Mouse (Mus musculus) cerebellum, adult 9-11 months (tissue): ENCODE measurements at regions not wholly inside any gene's neighbourhood (a gene's known extent, or its start where the extent isn't known, plus 50 kb on each side); places are given as distances from the start of the nearest gene placed in this dataset.
"Not testable (repeated sequence)": the region's sequence is repeated elsewhere in the genome, so short reads cannot be mapped to it uniquely, and the experiment has no call there.

Source experiments
- DNase-seq: peaks from one replicate; pipeline ENCODE4 v3.0.0; 2022

GRCm38 (mm10) chr4:153830491-153830890, 126.5 kb upstream of the A430005L14Rik start:
- DNase-seq = no peak

- not testable (repeated sequence) for DNase-seq
Measured at GRCm38 (mm10) chr4:153831251-153831650, 125.8 kb upstream of the A430005L14Rik start.

DNA sequence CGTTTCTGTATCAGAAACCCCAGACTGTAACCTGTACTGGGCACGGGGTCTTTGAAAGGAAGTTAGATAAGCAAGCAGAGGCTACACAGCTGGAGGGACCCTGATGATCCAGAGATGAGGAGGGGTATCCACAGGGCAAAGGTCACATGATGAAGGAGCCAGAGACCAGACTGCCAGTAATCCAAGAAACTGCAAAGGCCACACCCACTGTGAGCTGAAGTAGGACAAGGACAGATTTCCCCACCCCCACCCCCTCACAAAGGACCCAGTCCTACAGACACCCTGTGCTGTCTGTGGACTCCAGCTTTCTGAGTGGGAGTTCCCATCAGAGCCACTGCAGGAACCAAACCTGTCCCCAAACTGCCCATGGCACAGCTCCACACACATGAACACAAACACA, 124.9 kb upstream of the A430005L14Rik start:
- no peak for DNase-seq

DNA sequence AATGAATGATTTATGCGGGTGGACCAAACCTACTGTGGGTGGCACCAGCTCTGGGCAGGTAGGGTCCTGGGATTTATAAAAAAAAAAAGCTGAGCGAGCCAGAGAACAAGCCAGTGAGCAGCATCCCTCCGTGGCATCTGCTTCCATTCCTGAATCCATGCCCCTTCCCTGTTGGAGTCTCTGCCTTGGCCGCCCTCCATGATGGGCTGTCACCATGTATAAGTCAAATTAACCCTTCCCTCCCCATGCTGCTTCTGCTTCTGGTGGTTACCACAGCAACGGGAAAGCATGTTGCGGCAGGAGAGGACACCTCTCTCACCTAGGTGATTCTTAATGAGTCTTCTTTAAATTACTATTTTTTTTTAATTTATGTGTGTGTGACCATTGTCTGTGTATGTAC, 112.3 kb upstream of the A430005L14Rik start:
- DNase-seq = no peak

- no peak for DNase-seq
Measured at GRCm38 (mm10) chr4:153848274-153848673, 108.8 kb upstream of the A430005L14Rik start.

DNA sequence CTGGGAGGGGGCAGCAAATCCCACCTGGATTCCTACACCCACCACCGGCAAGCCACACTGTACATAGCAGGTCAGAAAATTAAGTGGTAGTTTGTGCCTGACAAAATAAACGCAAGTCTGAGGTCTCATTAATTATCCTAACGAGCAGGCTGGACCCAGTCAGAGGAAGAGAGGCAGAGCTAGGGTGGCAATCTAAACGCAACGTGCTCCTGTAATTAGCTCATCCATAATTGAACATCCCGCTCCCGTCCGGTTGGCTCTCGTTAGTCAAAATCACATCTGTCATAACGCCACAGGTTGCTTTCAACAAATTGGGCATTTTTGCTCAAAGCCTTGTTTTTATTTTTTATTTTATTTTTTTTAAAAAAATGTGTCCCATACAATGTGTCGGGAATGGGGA, 106.9 kb upstream of the A430005L14Rik start:
- no peak for DNase-seq

- no peak for DNase-seq
Measured at GRCm38 (mm10) chr4:153854084-153854747, 102.8 kb upstream of the A430005L14Rik start.

GRCm38 (mm10) chr4:153854748-153855092, 102.3 kb upstream of the A430005L14Rik start:
- no peak for DNase-seq

GRCm38 (mm10) chr4:153861420-153861819, 95.6 kb upstream of the A430005L14Rik start:
- DNase-seq = no peak

GRCm38 (mm10) chr4:153862121-153862660, 94.8 kb upstream of the A430005L14Rik start:
- no peak for DNase-seq

DNA sequence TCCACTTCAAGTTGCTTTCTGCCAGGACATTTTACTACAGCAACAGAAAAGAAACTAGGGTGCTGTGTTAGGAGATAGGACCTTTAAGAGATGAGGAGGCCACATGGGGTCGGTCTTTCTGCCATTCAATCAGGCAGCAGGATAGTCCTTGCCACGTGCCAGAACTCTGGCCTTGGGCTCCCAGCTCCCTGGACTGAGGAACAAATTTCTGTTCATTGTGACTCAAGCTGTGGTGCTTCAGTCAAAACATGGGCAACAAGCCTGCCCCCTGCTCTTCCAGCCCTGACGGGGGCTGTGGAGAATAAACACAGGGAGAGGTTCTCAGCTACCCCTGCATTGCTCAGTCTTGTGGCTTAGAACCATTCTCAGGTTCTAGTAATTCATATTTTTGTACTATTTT, 84.7 kb upstream of the A430005L14Rik start:
- no peak for DNase-seq

GRCm38 (mm10) chr4:153875036-153875435, 82.0 kb upstream of the A430005L14Rik start:
- not testable (repeated sequence) for DNase-seq

- no peak for DNase-seq
Measured at GRCm38 (mm10) chr4:153876954-153877642, 79.9 kb upstream of the A430005L14Rik start.

DNA sequence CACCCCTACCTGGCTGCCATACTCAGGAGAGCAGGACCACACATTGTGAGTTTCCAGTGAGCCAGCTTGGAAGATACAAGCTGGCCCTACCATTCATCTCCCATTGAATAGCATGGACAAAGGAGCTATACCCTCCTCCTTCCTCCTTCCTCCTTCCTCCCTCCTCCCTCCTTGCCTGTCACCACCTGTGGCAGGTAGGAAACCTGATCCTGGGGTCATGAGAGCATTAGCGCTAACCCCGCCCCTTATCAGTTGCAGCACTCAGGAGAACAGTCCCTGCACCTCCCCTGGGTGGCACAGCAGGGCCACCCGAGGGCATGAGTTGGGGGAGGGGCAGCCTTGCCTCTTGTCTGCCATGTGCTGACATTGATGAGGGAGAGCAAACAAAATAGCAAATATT, 74.0 kb upstream of the A430005L14Rik start:
- no peak for DNase-seq

DNA sequence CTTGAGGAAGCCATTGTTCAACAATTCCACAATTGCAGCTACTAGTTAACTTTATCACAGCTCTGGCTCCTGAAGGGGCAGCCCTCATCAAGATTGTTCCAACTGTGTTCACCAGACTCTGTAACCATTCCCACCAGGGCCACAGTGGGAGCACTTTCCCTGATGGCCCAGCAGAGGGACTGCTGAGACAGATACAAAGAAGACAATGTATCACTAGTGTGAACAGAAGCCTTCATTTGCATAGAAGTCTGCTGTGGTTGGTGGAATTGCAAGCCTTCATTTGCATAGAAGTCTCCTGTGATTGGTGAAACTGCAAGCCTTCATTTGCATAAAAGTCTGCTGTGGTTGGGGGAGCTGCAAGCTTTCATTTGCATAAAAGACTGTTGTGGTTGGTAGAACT, 73.0 kb upstream of the A430005L14Rik start:
- DNase-seq = no peak

DNA sequence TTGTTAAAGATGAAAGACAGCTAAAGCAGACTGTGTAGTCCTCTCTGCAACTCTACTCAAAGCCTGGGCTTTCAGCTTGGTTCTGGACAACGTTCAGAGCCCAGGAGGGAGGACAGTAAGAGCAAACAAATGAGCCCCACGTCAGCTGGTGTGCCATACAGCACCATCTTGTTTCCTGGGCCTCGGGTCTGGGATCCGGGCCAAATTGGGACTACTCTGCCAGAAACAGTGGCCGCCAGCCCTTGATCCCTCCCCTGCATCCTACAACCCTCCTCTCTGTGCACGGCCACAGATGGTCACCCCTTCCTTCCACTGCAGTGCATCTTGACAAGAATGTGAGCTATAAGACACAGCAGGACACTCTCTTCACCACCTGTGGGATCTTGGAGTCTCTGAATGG, 71.2 kb upstream of the A430005L14Rik start:
- DNase-seq = peak; percentile 52

DNA sequence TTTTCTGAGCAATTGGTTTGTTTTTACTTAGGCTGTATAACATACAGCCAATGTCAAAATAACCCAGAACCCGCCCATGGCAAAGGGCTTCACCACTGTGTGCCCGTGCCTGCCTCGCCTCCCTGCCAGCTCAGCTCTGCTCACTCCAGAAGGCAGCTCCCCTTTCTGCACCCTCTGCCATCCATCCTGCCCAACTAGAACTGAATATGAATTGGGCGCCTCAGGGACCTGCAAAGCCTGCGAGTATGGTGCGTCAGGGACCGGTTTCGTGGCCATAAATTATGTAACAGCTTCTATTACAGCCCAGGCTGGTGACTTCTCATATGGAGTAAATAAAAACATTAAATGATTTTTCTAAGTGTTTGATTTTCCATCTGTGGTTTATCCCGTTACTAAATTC, 66.9 kb upstream of the A430005L14Rik start:
- DNase-seq = no peak

- DNase-seq = no peak
Measured at GRCm38 (mm10) chr4:153899721-153900120, 57.3 kb upstream of the A430005L14Rik start.

- peak; percentile 6 for DNase-seq
Measured at GRCm38 (mm10) chr4:153905076-153905475, 52.0 kb upstream of the A430005L14Rik start.

- DNase-seq = no peak
Measured at GRCm38 (mm10) chr4:153905511-153905910, 51.5 kb upstream of the A430005L14Rik start.
